Mouse (Mus musculus): ENCODE results near the gene Khdrbs1. TPM values are rescaled to one million over a fixed set of nuclear protein-coding genes. Genes with fewer than 3 reads are reported as not detected.

Khdrbs1 gene
- 153 and 170 TPM in 2 replicates for polyA plus RNA-seq (2012; ENCODE audit: insufficient read depth, insufficient read length, low replicate concordance, missing spikeins)

DNA sequence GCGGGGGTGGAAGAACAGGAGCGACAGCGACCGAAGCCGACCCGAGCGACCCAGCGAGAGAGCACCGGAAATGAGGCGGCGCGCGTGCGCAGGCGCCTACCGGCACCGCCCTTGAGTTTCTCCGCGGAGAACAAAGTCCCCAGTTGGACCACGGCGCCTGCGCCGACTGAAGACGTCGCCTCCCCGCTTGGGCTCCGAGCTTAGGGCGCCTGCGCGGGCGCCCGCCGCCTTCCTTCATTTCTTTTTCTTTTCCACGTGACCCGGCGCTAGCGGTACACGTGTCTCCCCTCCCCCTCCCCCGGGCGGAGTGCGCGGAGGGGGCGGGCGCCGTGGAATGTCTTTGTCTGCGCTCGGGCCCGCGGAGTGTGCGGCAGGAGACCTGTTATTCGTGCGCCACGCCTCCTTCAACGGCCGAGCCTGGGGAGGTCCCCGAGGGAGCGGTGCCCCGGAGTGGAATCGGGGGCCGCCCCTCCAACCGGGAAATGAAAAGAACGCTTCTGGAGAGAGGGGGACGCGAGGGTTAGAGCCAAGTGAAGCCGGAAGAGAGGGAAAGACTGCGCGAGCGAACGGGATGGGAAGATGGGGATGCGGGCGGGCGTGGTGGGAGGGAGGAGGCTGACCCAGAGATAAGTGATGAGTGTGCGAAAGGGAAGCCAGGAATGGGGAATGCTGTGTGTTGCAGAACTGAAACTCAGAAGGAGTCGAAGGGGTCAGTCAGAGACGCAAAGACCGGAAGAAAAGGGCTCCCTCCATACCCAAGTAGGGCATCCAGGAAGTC is at the start of gene Khdrbs1:
Gene Khdrbs1 (minus strand): TSS at position 72 of the 778 bp plus-strand sequence.
- WGBS, result 1% methylated on average over 76 of the region's 76 CpGs
- peak within 1 kb of the TSS; percentile 85 for H3K4me3 ChIP-seq (ENCODE audit: insufficient read depth, low read depth, low read length)
- peak; percentile 64 for TF ChIP-seq POLR2A (IDR thresholded peaks at IDR 0.05; ENCODE audit: insufficient read depth, low read depth, low read length)
- TF ChIP-seq CTCF (IDR thresholded peaks at IDR 0.05; ENCODE audit: insufficient read depth, low read depth, low read length), result no peak
- peak within 1 kb of the TSS; percentile 93 for H3K27ac ChIP-seq (ENCODE audit: insufficient read depth, low read depth, low read length)
- H3K4me1 ChIP-seq (ENCODE audit: control insufficient read depth, insufficient read depth, low read length), result peaks cover 6% of the 10 kb centered on the region; the same call in 1 of the 2 replicates

- no peak overlapping the region for H3K27ac ChIP-seq (ENCODE audit: insufficient read depth, low read depth, low read length)
- TF ChIP-seq POLR2A (IDR thresholded peaks at IDR 0.05; ENCODE audit: insufficient read depth, low read depth, low read length) (no peak), CTCF (IDR thresholded peaks at IDR 0.05; ENCODE audit: insufficient read depth, low read depth, low read length) (no peak)
- H3K4me3 ChIP-seq (ENCODE audit: insufficient read depth, low read depth, low read length), result no peak overlapping the region
- WGBS, result 53% methylated on average over 1 of the region's 1 CpGs
- H3K4me1 ChIP-seq (ENCODE audit: control insufficient read depth, insufficient read depth, low read length), result peaks cover 22% of the 10 kb centered on the region
Observed at GRCm38 (mm10) chr4:129791399-129791798, 49.3 kb upstream of the Khdrbs1 start.

DNA sequence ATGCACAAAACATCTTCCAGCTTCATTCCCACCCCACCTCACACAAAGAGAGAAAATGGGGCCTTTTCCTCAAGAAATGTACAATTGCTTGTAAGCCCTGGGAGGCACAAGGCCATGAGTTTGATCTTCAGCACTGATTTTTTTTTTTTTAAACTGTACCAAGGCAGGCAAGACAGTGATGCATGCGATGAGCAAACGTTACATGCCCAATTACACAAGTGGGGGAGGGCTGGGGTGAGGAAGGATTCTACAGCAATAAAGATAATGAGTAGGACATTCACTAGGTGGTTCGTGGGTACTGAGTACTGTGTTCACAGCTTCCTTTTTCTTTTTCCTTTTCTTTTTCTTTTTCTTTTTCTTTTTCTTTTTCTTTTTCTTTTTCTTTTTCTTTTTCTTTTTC is 48.4 kb upstream of the Khdrbs1 start:
- Histone ChIP-seq H3K4me3 (ENCODE audit: insufficient read depth, low read depth, low read length) (no peak overlapping the region), H3K4me1 (ENCODE audit: control insufficient read depth, insufficient read depth, low read length) (peaks cover 17% of the 10 kb centered on the region), H3K27ac (ENCODE audit: insufficient read depth, low read depth, low read length) (no peak overlapping the region)
- WGBS, result 68% methylated on average over 3 of the region's 3 CpGs
- TF ChIP-seq CTCF (IDR thresholded peaks at IDR 0.05; ENCODE audit: insufficient read depth, low read depth, low read length), result no peak
- TF ChIP-seq POLR2A (IDR thresholded peaks at IDR 0.05; ENCODE audit: insufficient read depth, low read depth, low read length), result no peak

- H3K4me1 ChIP-seq (ENCODE audit: control insufficient read depth, insufficient read depth, low read length), result peaks cover 9% of the 10 kb centered on the region
- H3K27ac ChIP-seq (ENCODE audit: insufficient read depth, low read depth, low read length), result no peak overlapping the region
- TF ChIP-seq POLR2A (IDR thresholded peaks at IDR 0.05; ENCODE audit: insufficient read depth, low read depth, low read length) (no peak), CTCF (IDR thresholded peaks at IDR 0.05; ENCODE audit: insufficient read depth, low read depth, low read length) (no peak)
- WGBS, result 94% methylated on average over 2 of the region's 2 CpGs
- H3K4me3 ChIP-seq (ENCODE audit: insufficient read depth, low read depth, low read length), result no peak overlapping the region
Observed at GRCm38 (mm10) chr4:129789635-129790034, 47.5 kb upstream of the Khdrbs1 start.

- Histone ChIP-seq H3K27ac (ENCODE audit: insufficient read depth, low read depth, low read length) (no peak overlapping the region), H3K4me3 (ENCODE audit: insufficient read depth, low read depth, low read length) (no peak overlapping the region), H3K4me1 (ENCODE audit: control insufficient read depth, insufficient read depth, low read length) (peaks cover 1% of the 10 kb centered on the region)
- no peak for TF ChIP-seq CTCF (IDR thresholded peaks at IDR 0.05; ENCODE audit: insufficient read depth, low read depth, low read length)
- no peak for TF ChIP-seq POLR2A (IDR thresholded peaks at IDR 0.05; ENCODE audit: insufficient read depth, low read depth, low read length)
- WGBS, result 84% methylated on average over 8 of the region's 8 CpGs
Observed at GRCm38 (mm10) chr4:129788693-129789092, 46.6 kb upstream of the Khdrbs1 start.

DNA sequence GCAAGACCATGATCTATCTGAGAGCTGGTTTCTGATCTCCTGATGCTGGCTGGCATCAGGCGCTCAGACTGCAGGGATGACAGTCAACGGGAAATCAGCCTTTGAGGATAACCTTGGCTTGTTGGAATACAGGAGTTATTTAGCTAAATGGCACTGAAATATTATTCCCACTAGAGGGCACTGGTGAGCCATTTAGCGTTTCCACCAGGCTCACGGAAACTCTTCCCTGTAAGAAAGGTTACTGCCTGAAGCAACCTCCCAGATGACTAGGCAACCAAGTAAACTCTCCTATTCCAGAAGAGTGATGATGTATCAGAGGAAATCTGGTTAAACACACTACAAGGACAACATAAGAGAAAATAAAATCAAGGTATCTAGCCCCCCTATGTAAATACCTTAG is 43.1 kb upstream of the Khdrbs1 start:
- 0% methylated on average over 4 of the region's 4 CpGs for WGBS
- H3K4me1 ChIP-seq (ENCODE audit: control insufficient read depth, insufficient read depth, low read length), result peaks cover 9% of the 10 kb centered on the region
- no peak overlapping the region for H3K27ac ChIP-seq (ENCODE audit: insufficient read depth, low read depth, low read length)
- no peak overlapping the region for H3K4me3 ChIP-seq (ENCODE audit: insufficient read depth, low read depth, low read length)
- no peak for TF ChIP-seq CTCF (IDR thresholded peaks at IDR 0.05; ENCODE audit: insufficient read depth, low read depth, low read length)
- no peak for TF ChIP-seq POLR2A (IDR thresholded peaks at IDR 0.05; ENCODE audit: insufficient read depth, low read depth, low read length)

GRCm38 (mm10) chr4:129783506-129783905 is 41.4 kb upstream of the Khdrbs1 start:
- no peak overlapping the region for H3K27ac ChIP-seq (ENCODE audit: insufficient read depth, low read depth, low read length)
- 91% methylated on average over 5 of the region's 5 CpGs for WGBS
- no peak overlapping the region for H3K4me3 ChIP-seq (ENCODE audit: insufficient read depth, low read depth, low read length)
- H3K4me1 ChIP-seq (ENCODE audit: control insufficient read depth, insufficient read depth, low read length), result peaks cover 9% of the 10 kb centered on the region
- TF ChIP-seq POLR2A (IDR thresholded peaks at IDR 0.05; ENCODE audit: insufficient read depth, low read depth, low read length) (no peak), CTCF (IDR thresholded peaks at IDR 0.05; ENCODE audit: insufficient read depth, low read depth, low read length) (no peak)

DNA sequence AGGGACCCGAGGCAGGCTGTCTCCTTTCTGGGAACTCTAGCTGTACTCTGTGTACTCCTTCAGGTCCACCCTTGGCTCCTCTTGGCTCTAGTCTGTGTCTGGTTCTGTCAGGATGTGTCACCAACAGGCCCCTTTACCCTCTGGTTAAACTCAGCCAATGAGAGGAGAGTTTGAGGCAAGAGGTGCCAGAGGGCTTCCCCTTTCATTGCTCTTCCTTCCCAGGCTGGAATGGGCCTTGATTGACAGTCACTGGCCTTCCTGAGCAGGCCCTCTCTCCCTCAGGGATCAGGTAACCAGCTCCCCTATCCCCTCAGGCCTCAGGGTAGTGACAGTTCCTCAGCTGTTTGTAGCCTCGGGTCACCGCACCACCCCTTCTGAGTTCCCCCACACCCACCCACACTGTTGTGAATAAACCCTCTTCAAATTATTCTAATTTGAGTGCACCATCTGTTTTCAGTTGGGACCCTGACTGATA is 40.8 kb upstream of the Khdrbs1 start:
- Histone ChIP-seq H3K4me1 (ENCODE audit: control insufficient read depth, insufficient read depth, low read length) (peaks cover 9% of the 10 kb centered on the region), H3K27ac (ENCODE audit: insufficient read depth, low read depth, low read length) (no peak overlapping the region), H3K4me3 (ENCODE audit: insufficient read depth, low read depth, low read length) (no peak overlapping the region)
- WGBS, result 27% methylated on average over 3 of the region's 3 CpGs
- no peak for TF ChIP-seq POLR2A (IDR thresholded peaks at IDR 0.05; ENCODE audit: insufficient read depth, low read depth, low read length)
- no peak for TF ChIP-seq CTCF (IDR thresholded peaks at IDR 0.05; ENCODE audit: insufficient read depth, low read depth, low read length)

DNA sequence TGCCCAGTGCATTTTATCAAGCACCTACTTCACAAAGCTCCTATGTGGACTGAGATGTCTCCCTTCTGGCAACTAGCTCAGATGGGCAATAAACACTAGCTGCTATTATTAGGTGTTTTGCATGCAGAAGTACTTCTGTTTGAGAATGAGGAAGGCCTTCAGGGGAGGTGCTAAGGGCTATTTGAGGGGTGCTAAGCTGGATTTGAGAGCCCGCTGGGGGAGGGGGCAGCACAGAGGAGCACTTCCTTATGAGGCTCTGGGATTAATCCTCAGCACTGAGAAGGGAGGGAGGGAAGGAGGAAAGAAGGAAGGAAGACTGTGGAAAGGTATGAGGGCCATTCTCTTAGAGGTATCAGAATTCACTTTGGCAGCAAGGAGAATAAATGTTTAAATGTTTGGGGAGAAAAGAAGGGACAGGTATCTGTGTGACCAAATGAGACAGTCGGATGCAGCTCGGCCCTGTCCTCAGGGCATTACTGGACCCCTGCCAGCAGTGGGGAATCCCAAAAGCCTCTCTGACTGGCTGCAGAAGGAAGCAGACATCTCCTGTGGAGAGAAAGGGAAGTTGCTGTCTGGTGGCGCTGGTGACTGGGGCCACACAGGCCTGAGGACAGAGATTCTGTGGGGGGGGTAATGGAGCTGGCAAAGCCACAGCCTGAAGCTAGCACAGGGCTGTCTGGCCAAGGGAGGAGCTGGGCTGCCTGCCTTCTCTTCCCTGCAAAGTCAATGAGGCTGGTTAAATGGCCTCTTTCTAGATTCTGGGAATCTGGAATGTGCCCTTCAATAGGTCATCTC is 40.0 kb upstream of the Khdrbs1 start:
- Histone ChIP-seq H3K4me3 (ENCODE audit: insufficient read depth, low read depth, low read length) (no peak overlapping the region), H3K27ac (ENCODE audit: insufficient read depth, low read depth, low read length) (no peak overlapping the region), H3K4me1 (ENCODE audit: control insufficient read depth, insufficient read depth, low read length) (peaks cover 9% of the 10 kb centered on the region)
- TF ChIP-seq POLR2A (IDR thresholded peaks at IDR 0.05; ENCODE audit: insufficient read depth, low read depth, low read length), result no peak
- WGBS, result 53% methylated on average over 4 of the region's 4 CpGs

All from olfactory bulb, adult 2 months (tissue).